Mouse (Mus musculus): ENCODE data around the gene Smim27. TPM values are rescaled to one million over a fixed set of nuclear protein-coding genes. Genes with fewer than 3 reads are reported as not detected.

Smim27 gene
- polyA plus RNA-seq, 2 experiments: 3.2 to 20.6 TPM

DNA sequence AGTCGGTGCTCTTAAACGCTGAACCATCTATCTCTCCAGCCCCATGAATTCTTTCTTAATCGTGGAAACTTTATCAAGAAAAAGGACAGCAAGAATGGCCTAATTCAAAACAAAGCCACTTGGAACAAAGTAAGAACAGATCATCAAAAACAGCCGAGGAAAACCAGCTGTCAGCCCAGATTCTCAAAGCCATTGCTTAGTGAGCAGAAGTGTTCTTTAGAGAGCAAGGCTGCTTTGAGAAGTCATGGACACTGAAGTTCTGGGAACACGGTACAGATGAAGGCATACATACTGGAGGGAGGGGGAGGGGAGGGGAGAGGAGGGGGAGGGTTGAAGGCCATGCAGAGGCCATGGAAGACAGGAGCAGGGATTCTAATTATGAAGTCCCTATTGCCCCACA lies 43.3 kb upstream of the Smim27 start:
- TF ChIP-seq EP300 (IDR thresholded peaks at IDR 0.05; ENCODE audit: low read depth): no peak
- TF ChIP-seq CTCF (IDR thresholded peaks at IDR 0.05; ENCODE audit: low read depth): no peak
- Histone ChIP-seq H3K9me3 (ENCODE audit: control insufficient read depth, low read length) (no peaks in the 10 kb centered on the region), H3K4me2 (ENCODE audit: low read depth) (no peak overlapping the region), H3K4me3 (ENCODE audit: insufficient read depth in 1 of 2, low read depth in 2 of 2, low read length in 2 of 2) (no peak overlapping the region), H3K4me1 (replicated peaks; ENCODE audit: control insufficient read depth in 2 of 2, insufficient read depth in 2 of 2, low read length in 1 of 2) (no peaks in the 10 kb centered on the region), H3K36me3 (replicated peaks; ENCODE audit: control insufficient read depth, insufficient read depth, low read depth) (no peaks in the 10 kb centered on the region), H3K27me3 (ENCODE audit: control insufficient read depth, insufficient read depth, low read length) (no peaks in the 10 kb centered on the region), H3K27ac (no peak overlapping the region), H3K9ac (replicated peaks) (no peak overlapping the region)
- no peak for ATAC-seq (ENCODE audit: insufficient read depth)
- 55% methylated on average over 5 of the region's 5 CpGs for WGBS (ENCODE audit: insufficient replicate concordance)
- DNase-seq (ENCODE audit: low read depth in 3 of 3, low spot score in 3 of 3): no peak

DNA sequence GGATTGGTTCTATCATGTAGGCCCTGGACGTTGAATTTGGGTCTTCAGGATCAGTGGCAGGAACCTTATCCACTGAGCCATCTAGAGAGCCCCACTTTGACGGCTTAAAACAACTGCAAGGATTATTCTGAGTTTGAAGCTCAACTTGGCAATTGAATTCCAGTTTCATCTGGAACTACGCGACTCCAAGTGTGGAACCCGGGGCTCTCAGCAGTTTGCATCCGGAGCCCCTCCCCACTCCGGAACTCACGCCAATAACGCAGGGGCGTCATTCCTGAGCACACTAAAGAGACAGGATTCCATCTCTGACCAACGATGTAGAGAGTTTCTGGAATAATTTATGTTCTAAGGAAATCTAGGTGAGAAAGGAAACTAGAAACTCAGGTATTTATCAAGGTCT lies 42.2 kb upstream of the Smim27 start:
- no peaks in the 10 kb centered on the region for H3K36me3 ChIP-seq (replicated peaks; ENCODE audit: control insufficient read depth, insufficient read depth, low read depth)
- H3K4me1 ChIP-seq (replicated peaks; ENCODE audit: control insufficient read depth in 2 of 2, insufficient read depth in 2 of 2, low read length in 1 of 2): no peaks in the 10 kb centered on the region
- no peaks in the 10 kb centered on the region for H3K9me3 ChIP-seq (ENCODE audit: control insufficient read depth, low read length)
- 68% methylated on average over 11 of the region's 11 CpGs for WGBS (ENCODE audit: insufficient replicate concordance)
- DNase-seq (ENCODE audit: low read depth in 3 of 3, low spot score in 3 of 3) (no peak), ATAC-seq (ENCODE audit: insufficient read depth) (no peak)
- no peak overlapping the region for H3K27ac ChIP-seq
- no peak overlapping the region for H3K9ac ChIP-seq (replicated peaks)
- H3K4me3 ChIP-seq (ENCODE audit: insufficient read depth in 1 of 2, low read depth in 2 of 2, low read length in 2 of 2): no peak overlapping the region
- H3K4me2 ChIP-seq (ENCODE audit: low read depth): no peak overlapping the region
- no peaks in the 10 kb centered on the region for H3K27me3 ChIP-seq (ENCODE audit: control insufficient read depth, insufficient read depth, low read length)
- TF ChIP-seq EP300 (IDR thresholded peaks at IDR 0.05; ENCODE audit: low read depth) (no peak), CTCF (IDR thresholded peaks at IDR 0.05; ENCODE audit: low read depth) (no peak)

DNA sequence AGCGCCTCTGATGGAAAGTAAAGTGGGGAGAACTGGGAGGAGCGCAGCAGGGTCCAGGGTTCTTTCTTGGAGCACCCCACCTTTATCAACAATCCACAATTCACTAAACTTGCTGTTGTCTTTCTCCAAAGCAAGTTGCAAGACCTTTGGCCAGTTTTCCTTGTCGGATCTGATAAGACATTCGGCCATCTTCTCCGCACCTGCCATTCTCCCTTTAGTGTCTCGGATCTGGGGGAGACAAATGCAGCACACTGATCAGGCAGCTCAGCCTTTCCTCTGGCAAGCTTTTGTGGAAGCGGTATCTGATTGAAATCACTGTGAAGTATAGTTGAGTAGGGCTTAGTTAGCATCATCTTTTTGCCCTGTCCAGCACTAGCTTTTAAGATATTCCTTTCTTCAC lies 41.5 kb upstream of the Smim27 start:
- TF ChIP-seq CTCF (IDR thresholded peaks at IDR 0.05; ENCODE audit: low read depth) (no peak), EP300 (IDR thresholded peaks at IDR 0.05; ENCODE audit: low read depth) (no peak)
- no peak for ATAC-seq (ENCODE audit: insufficient read depth)
- no peak for DNase-seq (ENCODE audit: low read depth in 3 of 3, low spot score in 3 of 3)
- Histone ChIP-seq H3K9ac (replicated peaks) (no peak overlapping the region), H3K9me3 (ENCODE audit: control insufficient read depth, low read length) (no peaks in the 10 kb centered on the region), H3K36me3 (replicated peaks; ENCODE audit: control insufficient read depth, insufficient read depth, low read depth) (no peaks in the 10 kb centered on the region), H3K27me3 (ENCODE audit: control insufficient read depth, insufficient read depth, low read length) (no peaks in the 10 kb centered on the region), H3K4me3 (ENCODE audit: insufficient read depth in 1 of 2, low read depth in 2 of 2, low read length in 2 of 2) (no peak overlapping the region), H3K27ac (no peak overlapping the region), H3K4me1 (replicated peaks; ENCODE audit: control insufficient read depth in 2 of 2, insufficient read depth in 2 of 2, low read length in 1 of 2) (no peaks in the 10 kb centered on the region), H3K4me2 (ENCODE audit: low read depth) (no peak overlapping the region)
- WGBS (ENCODE audit: insufficient replicate concordance): 71% methylated on average over 7 of the region's 7 CpGs

DNA sequence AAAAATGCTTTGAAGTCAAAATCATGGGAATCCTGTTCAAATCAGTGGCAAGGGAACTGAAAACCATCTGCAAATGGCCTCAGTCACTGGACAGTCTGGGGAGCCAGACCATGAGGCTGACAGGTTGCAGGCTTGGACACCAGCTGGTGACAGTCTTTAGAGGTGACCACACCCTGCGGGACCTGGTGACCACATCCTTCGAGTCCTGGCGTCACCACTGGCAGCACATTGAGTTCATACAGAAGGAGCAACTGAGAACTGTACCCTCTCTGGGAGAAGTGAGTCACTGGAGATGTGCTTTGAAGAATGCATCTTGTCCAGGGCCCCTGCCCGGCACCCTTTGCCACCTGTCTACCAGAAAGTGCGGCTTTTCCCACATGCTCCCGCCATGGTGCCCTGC lies 39.7 kb upstream of the Smim27 start:
- TF ChIP-seq EP300 (IDR thresholded peaks at IDR 0.05; ENCODE audit: low read depth) (no peak), CTCF (IDR thresholded peaks at IDR 0.05; ENCODE audit: low read depth) (no peak)
- no peaks in the 10 kb centered on the region for H3K9me3 ChIP-seq (ENCODE audit: control insufficient read depth, low read length)
- H3K27me3 ChIP-seq (ENCODE audit: control insufficient read depth, insufficient read depth, low read length): no peaks in the 10 kb centered on the region
- H3K9ac ChIP-seq (replicated peaks): no peak overlapping the region
- H3K36me3 ChIP-seq (replicated peaks; ENCODE audit: control insufficient read depth, insufficient read depth, low read depth): no peaks in the 10 kb centered on the region
- 75% methylated on average over 6 of the region's 6 CpGs for WGBS (ENCODE audit: insufficient replicate concordance)
- H3K4me2 ChIP-seq (ENCODE audit: low read depth): no peak overlapping the region
- H3K4me1 ChIP-seq (replicated peaks; ENCODE audit: control insufficient read depth in 2 of 2, insufficient read depth in 2 of 2, low read length in 1 of 2): no peaks in the 10 kb centered on the region
- no peak for DNase-seq (ENCODE audit: low read depth in 3 of 3, low spot score in 3 of 3)
- no peak overlapping the region for H3K27ac ChIP-seq
- H3K4me3 ChIP-seq (ENCODE audit: insufficient read depth in 1 of 2, low read depth in 2 of 2, low read length in 2 of 2): no peak overlapping the region
- no peak for ATAC-seq (ENCODE audit: insufficient read depth)

DNA sequence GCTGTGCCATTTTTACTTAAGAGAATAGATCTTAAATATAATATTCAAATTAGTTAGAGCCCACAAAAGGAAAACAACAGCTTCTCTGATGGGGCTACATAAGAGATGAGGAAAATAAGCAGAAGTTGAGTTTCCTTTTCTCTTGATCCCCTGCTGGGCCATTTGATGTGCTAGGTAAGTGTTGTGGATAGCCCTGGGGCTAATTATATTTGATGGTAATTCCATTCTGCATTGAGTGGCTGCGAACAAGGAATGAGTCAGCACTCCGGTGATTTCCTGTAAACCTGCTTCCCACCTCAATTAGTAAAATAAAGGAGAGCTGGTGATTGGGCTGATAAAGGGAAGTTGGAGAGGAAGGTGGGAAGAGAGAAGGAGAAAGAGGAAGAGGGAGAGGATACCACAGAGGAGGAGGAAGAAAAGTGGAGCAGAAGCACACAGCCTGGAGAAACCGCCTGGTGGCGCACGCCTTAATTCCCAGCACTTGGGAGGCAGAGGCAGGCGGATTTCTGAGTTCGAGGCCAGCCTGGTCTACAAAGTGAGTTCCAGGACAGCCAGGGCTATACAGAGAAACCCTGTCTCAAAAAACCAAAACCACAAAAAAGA lies 36.2 kb upstream of the Smim27 start:
- DNase-seq (ENCODE audit: low read depth in 3 of 3, low spot score in 3 of 3): no peak
- H3K4me2 ChIP-seq (ENCODE audit: low read depth): no peak overlapping the region
- no peak overlapping the region for H3K27ac ChIP-seq
- H3K4me1 ChIP-seq (replicated peaks; ENCODE audit: control insufficient read depth in 2 of 2, insufficient read depth in 2 of 2, low read length in 1 of 2): no peaks in the 10 kb centered on the region
- TF ChIP-seq CTCF (IDR thresholded peaks at IDR 0.05; ENCODE audit: low read depth): no peak
- no peak for TF ChIP-seq EP300 (IDR thresholded peaks at IDR 0.05; ENCODE audit: low read depth)
- no peaks in the 10 kb centered on the region for H3K27me3 ChIP-seq (ENCODE audit: control insufficient read depth, insufficient read depth, low read length)
- no peak overlapping the region for H3K9ac ChIP-seq (replicated peaks)
- no peak for ATAC-seq (ENCODE audit: insufficient read depth)
- H3K4me3 ChIP-seq (ENCODE audit: insufficient read depth in 1 of 2, low read depth in 2 of 2, low read length in 2 of 2): no peak overlapping the region
- WGBS (ENCODE audit: insufficient replicate concordance): 61% methylated on average over 7 of the region's 7 CpGs
- no peaks in the 10 kb centered on the region for H3K36me3 ChIP-seq (replicated peaks; ENCODE audit: control insufficient read depth, insufficient read depth, low read depth)
- H3K9me3 ChIP-seq (ENCODE audit: control insufficient read depth, low read length): no peaks in the 10 kb centered on the region

Data from liver, embryonic 14.5 days (tissue).